Mouse (Mus musculus) neural tube, embryonic 14.5 days (tissue): ENCODE data around the gene Arhgef3. TPM values are rescaled to one million over a fixed set of nuclear protein-coding genes. Genes with fewer than 3 reads are reported as not detected.

Experiments used
- ATAC-seq: fragments of 200-750 bp; cut with Nextera tagmentation; 2 replicates; pipeline ENCODE4 v1.8.0; 2017; ENCODE audit warnings: low read depth, mild to moderate bottlenecking, moderate TSS enrichment, moderate library complexity
- H3K27ac ChIP-seq: fragments of 300-500 bp; sonication (generic); 2 replicates; pipeline ENCODE4 v1.5.1; 2014; ENCODE audit warnings: low read depth, mild to moderate bottlenecking, control low read depth, low read length, moderate library complexity, mixed read lengths
- H3K27me3 ChIP-seq: fragments of 300-500 bp; sonication (generic); 2 replicates; pipeline ENCODE4 v1.6.1; 2014; ENCODE audit warnings: low read length; ENCODE audit not compliant: control insufficient read depth, insufficient read depth
- H3K36me3 ChIP-seq: fragments of 300-500 bp; sonication (generic); 2 replicates; pipeline ENCODE4 v1.6.1; 2014; ENCODE audit warnings: low read length, mixed read lengths; ENCODE audit not compliant: control insufficient read depth, insufficient read depth
- H3K4me1 ChIP-seq: fragments of 300-500 bp; sonication (generic); 2 replicates; pipeline ENCODE4 v1.6.1; 2014; ENCODE audit warnings: low read length; ENCODE audit not compliant: control insufficient read depth, insufficient read depth
- H3K4me2 ChIP-seq: fragments of 300-500 bp; sonication (generic); 2 replicates; pipeline ENCODE4 v1.6.1; 2014; ENCODE audit warnings: mild to moderate bottlenecking, low read depth, low read length, control low read depth
- H3K4me3 ChIP-seq: fragments of 300-500 bp; sonication (generic); 2 replicates; pipeline ENCODE4 v1.5.1; 2014; ENCODE audit warnings: low read depth, low read length, control low read depth, mixed read lengths
- H3K9ac ChIP-seq: fragments of 300-500 bp; sonication (generic); replicated peaks from 2 replicates; pipeline ENCODE4 v1.6.1; 2014; ENCODE audit warnings: low read depth, mild to moderate bottlenecking, control low read depth, low read length, mixed read lengths
- H3K9me3 ChIP-seq: fragments of 300-500 bp; sonication (generic); 2 replicates; pipeline ENCODE4 v1.6.1; 2016; ENCODE audit warnings: low read length; ENCODE audit not compliant: control insufficient read depth
- whole genome bisulfite sequencing: fragments of 180-500 bp; shearing (Covaris S2); extraction: QIAGEN DNeasy Blood & Tissue Kit; methylation state at CpG from one replicate; pipeline ENCODE4 v1.1.7; 2014; 5-methylcytosine and 5-hydroxymethylcytosine counted together
- polyA plus RNA-seq: library from polyadenylated mRNA; unstranded; fragments of >200 nt; fragmentation: Nextera tagmentation; extraction: Ambion mirVana; gene quantifications from 2 replicates; pipeline ENCODE4 v1.2.1, GENCODE M21; 2014

The Arhgef3 gene
- polyA plus RNA-seq, 1 experiment from 2014 or later, result 13.4 TPM

- H3K4me1 ChIP-seq, result peaks cover 10% of the 10 kb centered on the region
- ATAC-seq, result peak; percentile 44
Measured at GRCm38 (mm10) chr14:27075909-27076521, 38.7 kb upstream of the Arhgef3 start.

GRCm38 (mm10) chr14:27076522-27076920, 38.2 kb upstream of the Arhgef3 start:
- Histone ChIP-seq H3K27ac (no peak overlapping the region), H3K9ac (no peak overlapping the region)
- WGBS, result 92% methylated on average over 2 of the region's 2 CpGs

More at GRCm38 (mm10) chr14:27075909-27076521, 38.7 kb upstream of the Arhgef3 start:
- WGBS, result 52% methylated on average over 8 of the region's 8 CpGs
- Histone ChIP-seq H3K9me3 (no peaks in the 10 kb centered on the region), H3K4me2 (no peak overlapping the region), H3K36me3 (no peaks in the 10 kb centered on the region), H3K4me3 (no peak overlapping the region), H3K9ac (no peak overlapping the region), H3K27ac (no peak overlapping the region), H3K27me3 (no peaks in the 10 kb centered on the region)

GRCm38 (mm10) chr14:27081536-27082275, 33.0 kb upstream of the Arhgef3 start:
- Histone ChIP-seq H3K9ac (no peak overlapping the region), H3K36me3 (no peaks in the 10 kb centered on the region), H3K9me3 (no peaks in the 10 kb centered on the region), H3K27me3 (no peaks in the 10 kb centered on the region), H3K4me3 (no peak overlapping the region), H3K4me2 (no peak overlapping the region), H3K4me1 (0 out of 2 replicates have a peak, but pooled peaks cover under 1% of the 10 kb centered on the region), H3K27ac (no peak overlapping the region)
- WGBS, result 69% methylated on average over 5 of the region's 5 CpGs
- ATAC-seq, result no peak

More at GRCm38 (mm10) chr14:27076522-27076920, 38.2 kb upstream of the Arhgef3 start:
- ATAC-seq, result no peak
- Histone ChIP-seq H3K27me3 (no peaks in the 10 kb centered on the region), H3K36me3 (no peaks in the 10 kb centered on the region), H3K4me2 (no peak overlapping the region), H3K9me3 (no peaks in the 10 kb centered on the region), H3K4me3 (no peak overlapping the region), H3K4me1 (peaks cover 10% of the 10 kb centered on the region)

- WGBS, result 91% methylated on average over 5 of the region's 5 CpGs
- Histone ChIP-seq H3K36me3 (no peaks in the 10 kb centered on the region), H3K9me3 (no peaks in the 10 kb centered on the region), H3K4me3 (no peak overlapping the region), H3K9ac (no peak overlapping the region), H3K4me1 (no peaks in the 10 kb centered on the region), H3K27ac (no peak overlapping the region), H3K4me2 (no peak overlapping the region), H3K27me3 (no peaks in the 10 kb centered on the region)
- ATAC-seq, result no peak
Measured at GRCm38 (mm10) chr14:27085471-27085870, 29.2 kb upstream of the Arhgef3 start.

- Histone ChIP-seq H3K27ac (no peak overlapping the region), H3K4me1 (no peaks in the 10 kb centered on the region), H3K36me3 (no peaks in the 10 kb centered on the region), H3K27me3 (no peaks in the 10 kb centered on the region), H3K4me2 (no peak overlapping the region), H3K4me3 (no peak overlapping the region), H3K9ac (no peak overlapping the region), H3K9me3 (no peaks in the 10 kb centered on the region)
- 81% methylated on average over 4 of the region's 4 CpGs for WGBS
- no peak for ATAC-seq
Measured at GRCm38 (mm10) chr14:27085999-27086398, 28.7 kb upstream of the Arhgef3 start.

- Histone ChIP-seq H3K9ac (no peak overlapping the region), H3K27me3 (no peaks in the 10 kb centered on the region), H3K4me3 (no peak overlapping the region), H3K36me3 (no peaks in the 10 kb centered on the region), H3K4me2 (no peak overlapping the region), H3K27ac (no peak overlapping the region), H3K4me1 (no peaks in the 10 kb centered on the region), H3K9me3 (no peaks in the 10 kb centered on the region)
- no peak for ATAC-seq
- WGBS, result 61% methylated on average over 5 of the region's 5 CpGs
Measured at GRCm38 (mm10) chr14:27094247-27094646, 20.5 kb upstream of the Arhgef3 start.

GRCm38 (mm10) chr14:27096133-27096532, 18.6 kb upstream of the Arhgef3 start:
- Histone ChIP-seq H3K36me3 (no peaks in the 10 kb centered on the region), H3K9ac (0 out of 2 replicates have a peak overlapping the region, but pooled peaks have one; percentile 16), H3K27me3 (no peaks in the 10 kb centered on the region), H3K4me3 (no peak overlapping the region), H3K4me2 (no peak overlapping the region), H3K27ac (no peak overlapping the region), H3K4me1 (no peaks in the 10 kb centered on the region), H3K9me3 (no peaks in the 10 kb centered on the region)
- ATAC-seq, result no peak
- WGBS, result 61% methylated on average over 9 of the region's 9 CpGs

- H3K4me3 ChIP-seq, result no peak overlapping the region
- no peaks in the 10 kb centered on the region for H3K4me1 ChIP-seq
- no peaks in the 10 kb centered on the region for H3K9me3 ChIP-seq
- H3K36me3 ChIP-seq, result no peaks in the 10 kb centered on the region
- no peaks in the 10 kb centered on the region for H3K27me3 ChIP-seq
- 7% methylated on average over 3 of the region's 3 CpGs for WGBS
- no peak overlapping the region for H3K4me2 ChIP-seq
- H3K9ac ChIP-seq, result no peak overlapping the region
- ATAC-seq, result peak; percentile 54
- H3K27ac ChIP-seq, result no peak overlapping the region
Measured at GRCm38 (mm10) chr14:27096779-27097178, 17.9 kb upstream of the Arhgef3 start.

GRCm38 (mm10) chr14:27101735-27102134, 13.0 kb upstream of the Arhgef3 start:
- WGBS, result 58% methylated on average over 7 of the region's 7 CpGs

More at GRCm38 (mm10) chr14:27101735-27102134, 13.0 kb upstream of the Arhgef3 start:
- Histone ChIP-seq H3K4me3 (no peak overlapping the region), H3K9me3 (no peaks in the 10 kb centered on the region), H3K4me2 (no peak overlapping the region), H3K36me3 (no peaks in the 10 kb centered on the region), H3K9ac (no peak overlapping the region), H3K27ac (no peak overlapping the region), H3K27me3 (no peaks in the 10 kb centered on the region), H3K4me1 (no peaks in the 10 kb centered on the region)
- ATAC-seq, result no peak
